Mouse (Mus musculus): ENCODE measurements around the gene Lsm12.
A peak's percentile ranks its signal among the peaks of the same experiment; 100 is the strongest.
"Not testable (repeated sequence)": the region's sequence is repeated elsewhere in the genome, so short reads cannot be mapped to it uniquely, and the experiment has no call there.

Gene Lsm12

DNA sequence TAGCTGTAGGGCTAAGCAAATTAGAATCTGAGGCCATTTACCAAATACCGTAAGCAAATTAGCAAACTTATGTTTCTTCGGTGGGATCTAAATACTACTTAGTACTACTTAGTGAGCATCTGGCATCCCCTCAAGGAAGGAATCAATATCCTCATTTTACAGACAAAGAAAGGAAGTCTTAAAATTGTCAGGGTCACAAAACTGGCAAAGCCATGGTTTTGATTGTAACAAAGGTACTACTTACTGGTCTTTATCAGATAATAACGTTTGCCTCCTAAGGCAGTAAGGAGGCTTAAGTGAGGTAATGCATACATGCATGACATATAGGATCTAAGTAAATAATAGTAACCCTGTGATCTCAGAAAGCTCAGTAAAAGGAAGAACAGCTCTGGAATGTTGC, 581 bp upstream of the Lsm12 start:
- DNase-seq (ENCODE audit: low spot score): no peak

DNA sequence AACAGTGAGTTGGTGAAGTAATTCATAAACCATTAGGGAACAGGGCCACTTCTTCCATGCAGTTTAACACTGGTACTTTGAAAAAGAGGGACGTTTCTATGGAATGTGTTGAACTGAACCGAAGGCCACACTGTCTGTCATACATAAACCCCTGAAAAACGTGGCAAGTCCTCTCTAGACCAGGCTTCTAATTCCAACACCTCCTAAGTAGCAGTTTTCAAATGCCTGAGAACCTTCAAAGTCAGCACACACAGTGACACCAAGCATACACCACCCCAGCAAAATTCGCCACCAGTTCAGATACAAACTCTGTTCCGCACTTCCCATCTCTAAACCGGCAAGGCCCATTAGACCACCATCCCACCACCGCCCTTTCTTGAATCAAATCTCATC, 847 bp downstream of the Lsm12 start:
- DNase-seq (ENCODE audit: low spot score): no peak

DNA sequence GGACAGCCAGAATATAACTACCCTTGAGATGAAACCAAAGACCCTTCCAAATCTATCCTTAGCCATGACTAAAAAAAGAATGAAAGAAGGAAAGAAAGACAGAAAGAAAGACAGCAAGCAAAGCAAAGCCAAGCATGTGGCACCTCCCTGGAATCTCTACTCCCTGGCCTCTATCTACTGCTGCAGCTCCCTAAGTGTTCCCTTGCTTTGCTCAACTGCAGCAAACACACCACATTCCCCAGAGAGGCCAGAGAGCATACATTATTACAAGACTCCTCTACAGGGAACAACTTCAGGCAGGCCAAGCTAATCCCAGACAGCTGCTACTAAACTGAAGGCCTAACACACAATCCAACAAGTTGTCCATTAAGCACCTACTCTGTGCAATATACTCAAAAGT, 5.3 kb downstream of the Lsm12 start:
- no peak for DNase-seq (ENCODE audit: low spot score)

DNA sequence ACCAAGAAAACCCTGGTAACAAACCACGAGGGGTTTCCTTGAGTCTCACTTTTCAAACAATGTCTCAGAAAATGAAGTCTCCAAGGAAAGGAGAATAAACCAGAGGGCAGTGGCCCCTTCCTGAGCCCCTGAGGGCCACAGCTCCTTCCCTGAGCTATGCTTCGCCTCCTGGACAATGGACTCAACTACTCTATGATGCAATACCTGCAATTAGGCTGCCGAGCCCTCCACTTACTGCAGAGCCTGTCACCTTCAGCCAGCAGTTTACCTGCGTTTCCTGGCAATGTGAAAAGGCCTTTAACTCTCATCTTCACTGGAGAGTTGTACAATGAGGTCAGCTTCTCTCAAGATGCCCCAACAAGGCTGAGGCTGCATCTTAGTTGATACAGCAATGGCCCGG, 16.4 kb downstream of the Lsm12 start:
- no peak for DNase-seq (ENCODE audit: low spot score)

DNA sequence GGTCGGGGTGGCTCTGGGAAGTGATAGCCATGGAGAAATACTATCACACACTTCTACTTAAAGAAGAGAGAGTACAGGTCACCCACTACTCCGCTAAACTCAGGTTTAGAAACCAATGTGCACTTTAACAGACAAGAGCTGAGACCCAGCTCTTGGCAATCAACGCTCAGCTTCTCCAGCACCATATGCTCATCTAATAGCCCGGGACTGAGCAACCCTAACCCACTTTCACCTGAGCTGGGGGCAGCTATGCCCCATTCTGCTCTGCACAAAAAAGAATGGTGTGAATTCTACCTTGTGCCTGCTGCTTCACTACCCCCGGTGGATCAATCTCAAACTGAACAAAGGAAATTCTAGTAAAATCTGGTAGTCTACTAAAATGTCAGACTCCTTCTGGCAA, 17.6 kb downstream of the Lsm12 start:
- no peak for DNase-seq (ENCODE audit: low spot score)

DNA sequence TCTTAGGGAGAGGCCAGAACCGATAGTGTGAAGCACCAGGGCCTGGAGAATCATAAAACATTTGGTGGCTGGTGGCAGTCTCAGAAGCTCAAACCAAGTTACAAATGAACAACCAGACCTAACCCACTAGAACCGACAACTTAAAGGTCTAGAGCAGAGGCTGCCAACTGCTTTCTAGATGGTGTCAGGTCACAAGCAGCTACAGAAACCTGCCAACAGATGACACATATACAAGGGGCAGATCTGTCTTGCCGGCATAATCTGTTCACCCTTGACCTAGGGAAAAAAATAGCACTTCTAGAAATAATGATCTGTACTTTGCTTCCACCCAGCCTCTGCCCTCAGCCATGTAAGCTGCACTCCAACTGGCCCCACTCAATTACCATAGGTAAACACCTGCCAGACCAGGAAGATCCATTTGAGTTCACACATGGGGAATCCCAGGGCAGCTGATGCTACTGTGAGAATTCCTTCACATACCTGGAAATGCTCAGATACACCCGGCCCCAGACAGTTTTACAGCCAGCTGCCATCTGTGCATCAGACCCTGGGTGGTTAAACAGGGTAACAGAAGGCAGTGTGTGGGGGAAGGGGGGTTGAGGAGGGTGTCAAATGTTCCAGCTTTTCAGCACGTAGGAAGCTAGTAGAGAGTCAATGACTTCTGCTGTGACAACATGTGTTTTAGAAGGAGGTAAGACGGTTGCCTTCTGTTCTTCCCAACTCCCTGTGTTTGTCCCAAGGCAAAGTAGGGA, 18.9 kb downstream of the Lsm12 start:
- DNase-seq (ENCODE audit: low spot score): no peak

DNA sequence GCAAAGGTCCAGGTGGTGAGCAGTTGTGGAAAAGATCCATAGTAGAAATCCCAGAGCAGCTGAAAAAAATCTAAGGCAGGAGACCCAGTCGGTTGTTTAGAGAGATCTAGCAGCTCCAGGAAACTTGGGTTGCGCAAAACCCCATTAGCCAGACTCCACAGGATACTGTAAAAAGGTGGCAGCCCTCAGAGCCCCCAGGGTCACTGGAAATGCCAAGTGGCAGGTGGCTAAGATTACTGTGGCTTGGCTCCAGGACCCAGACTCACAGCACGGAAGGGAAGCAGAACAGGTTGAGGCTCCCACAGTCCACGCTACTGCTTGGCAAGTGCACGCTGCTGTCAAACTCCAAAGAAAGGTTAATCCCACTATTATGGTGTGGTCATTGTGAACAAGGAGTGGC, 25.3 kb downstream of the Lsm12 start:
- DNase-seq (ENCODE audit: low spot score): no peak

DNA sequence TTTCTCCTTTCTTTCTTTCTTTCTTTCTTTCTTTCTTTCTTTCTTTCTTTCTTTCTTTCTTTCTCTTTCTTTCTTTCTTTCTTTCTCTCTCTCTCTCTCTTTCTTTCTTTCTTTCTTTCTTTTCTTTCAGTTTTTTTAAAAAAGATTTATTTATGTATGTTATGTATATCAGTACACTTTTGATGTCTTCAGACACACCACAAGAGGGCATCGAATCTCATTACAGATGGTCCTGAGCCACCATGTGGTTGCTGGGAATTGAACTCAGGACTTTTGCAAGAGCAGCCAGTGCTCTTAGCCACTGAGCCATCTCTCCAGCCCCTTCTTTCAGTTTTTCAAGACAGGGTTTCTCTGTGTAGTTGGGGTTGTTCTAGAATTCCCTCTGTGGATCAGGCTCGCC, 27.1 kb downstream of the Lsm12 start:
- not testable (repeated sequence) for DNase-seq (ENCODE audit: low spot score)

DNA sequence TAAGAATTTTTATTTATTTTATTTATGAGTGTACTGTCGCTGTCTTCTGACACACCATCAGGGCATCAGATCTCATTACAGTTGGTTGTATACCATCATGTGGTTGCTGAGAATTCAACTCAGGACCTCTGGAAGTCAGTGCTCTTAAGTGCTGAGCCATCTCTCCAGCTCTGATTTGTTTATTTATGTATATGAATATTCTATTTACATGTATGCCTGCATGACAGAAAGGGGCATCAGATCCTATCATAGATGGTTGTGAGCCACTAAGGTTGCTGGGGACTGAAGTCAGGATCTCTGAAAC, 28.4 kb downstream of the Lsm12 start:
- no peak for DNase-seq (ENCODE audit: low spot score)

DNA sequence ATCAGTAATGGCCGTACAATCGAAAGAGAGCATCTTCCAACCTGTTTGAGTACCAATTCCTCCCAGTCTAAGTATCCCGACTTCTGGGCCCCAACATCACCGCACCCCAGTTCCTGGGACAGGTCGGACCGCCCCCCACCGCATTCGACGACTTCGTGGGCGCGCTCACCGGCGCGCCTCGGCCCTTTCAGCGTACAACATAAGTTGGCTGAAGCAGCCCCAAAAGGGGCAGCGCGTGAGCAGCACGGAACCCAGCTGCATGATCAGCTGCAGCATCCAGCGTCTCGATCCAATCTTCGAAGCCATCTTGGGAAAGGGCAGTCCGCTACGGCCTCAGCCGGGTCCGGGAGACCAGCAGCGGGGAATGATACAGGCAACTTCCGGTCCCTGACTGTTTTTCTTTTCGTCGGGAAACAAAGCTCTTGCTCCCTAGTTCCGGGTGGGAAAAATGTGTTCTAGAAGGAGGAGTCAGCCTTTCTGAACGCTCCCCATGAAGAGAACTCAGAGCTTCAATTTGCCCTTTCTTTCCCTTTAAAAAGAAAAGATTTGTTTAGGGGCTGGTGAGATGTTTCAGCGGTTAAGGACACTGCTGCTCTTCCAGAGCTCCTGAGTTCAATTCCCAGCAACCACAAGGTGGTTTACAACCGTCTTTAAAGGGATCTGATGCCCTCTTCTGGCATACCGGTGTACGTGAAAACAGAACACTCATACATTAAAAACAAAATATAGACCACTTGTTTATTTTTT, 28.9 kb downstream of the Lsm12 start, which contains the start of gene Tmem101:
TSS of gene Tmem101 (minus strand) at position 366 of the 747 bp plus-strand sequence.
- DNase-seq (ENCODE audit: low spot score): peak; percentile 84

DNA sequence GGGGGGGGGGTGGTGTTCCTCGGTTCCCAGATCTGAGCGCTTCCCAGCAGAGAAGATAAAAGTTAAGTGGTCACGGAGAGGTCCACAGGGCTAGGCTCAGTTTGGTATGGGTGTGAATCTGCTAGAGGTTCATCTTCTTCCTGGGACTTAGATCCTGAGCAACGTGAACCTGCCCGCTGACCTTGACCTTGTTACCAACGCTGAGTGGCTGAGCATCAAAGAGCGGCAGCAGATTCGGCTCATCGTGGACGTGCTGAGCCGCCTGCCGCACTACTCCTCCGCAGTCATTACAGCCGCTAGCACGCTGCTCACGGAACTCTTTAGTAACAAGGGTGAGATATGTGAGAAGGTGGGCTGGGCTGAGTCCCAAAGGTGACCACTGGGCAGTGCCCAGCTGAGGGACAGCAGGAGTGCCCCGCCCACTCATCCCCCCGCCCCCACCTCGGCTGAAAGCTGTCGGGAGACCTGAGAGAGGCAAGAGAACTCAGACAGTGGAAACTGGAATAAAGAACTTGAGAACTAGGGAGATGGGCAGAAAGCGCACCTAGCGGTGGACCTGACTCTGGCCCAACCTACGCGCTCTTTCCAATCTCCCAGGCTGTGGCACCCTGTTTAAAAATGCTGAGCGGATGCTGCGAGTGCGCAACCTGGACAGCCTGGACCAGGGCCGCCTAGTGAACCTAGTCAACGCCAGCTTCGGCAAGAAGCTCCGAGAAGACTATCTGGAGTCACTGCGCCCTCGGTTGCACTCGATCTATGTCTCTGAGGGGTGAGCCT, 37.7 kb downstream of the Lsm12 start:
- no peak for DNase-seq (ENCODE audit: low spot score)

DNA sequence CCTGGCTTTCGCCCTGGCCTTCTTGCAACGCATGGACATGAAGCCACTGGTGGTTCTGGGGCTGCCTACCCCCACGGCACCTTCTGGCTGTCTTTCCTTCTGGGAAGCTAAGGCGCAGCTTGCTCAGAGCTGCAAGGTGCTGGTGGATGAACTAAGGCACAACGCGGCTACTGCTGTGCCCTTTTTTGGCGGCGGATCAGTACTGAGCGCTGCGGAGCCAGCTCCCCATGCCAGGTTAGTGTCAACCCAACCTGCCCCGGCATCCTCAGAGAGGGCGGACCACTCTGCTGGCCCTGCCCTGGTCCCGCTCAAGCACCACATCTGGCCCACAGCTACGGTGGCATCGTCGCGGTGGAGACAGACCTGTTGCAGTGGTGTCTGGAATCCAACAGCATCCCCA, 38.6 kb downstream of the Lsm12 start:
- DNase-seq (ENCODE audit: low spot score): no peak

DNA sequence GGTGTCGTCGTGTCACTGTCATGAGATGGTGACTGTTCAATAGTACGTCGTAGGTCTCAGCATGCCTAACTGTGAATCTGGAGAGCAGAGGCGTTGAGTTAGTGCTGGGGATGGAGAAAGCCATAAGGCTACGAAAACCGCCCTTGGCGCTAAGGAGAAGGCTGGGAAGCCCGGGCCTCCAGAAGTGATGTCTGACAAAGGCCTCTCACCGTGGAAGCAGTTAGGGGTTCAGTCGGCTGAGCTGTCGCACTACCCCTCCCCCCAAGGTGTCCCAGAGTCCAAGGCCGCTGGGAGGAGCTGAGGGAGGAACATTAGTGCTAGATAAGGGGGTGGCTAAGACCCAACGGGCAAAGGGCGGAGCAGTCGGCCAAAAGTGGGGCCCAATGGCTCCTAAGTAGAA, 39.1 kb downstream of the Lsm12 start:
- DNase-seq (ENCODE audit: low spot score): no peak

DNA sequence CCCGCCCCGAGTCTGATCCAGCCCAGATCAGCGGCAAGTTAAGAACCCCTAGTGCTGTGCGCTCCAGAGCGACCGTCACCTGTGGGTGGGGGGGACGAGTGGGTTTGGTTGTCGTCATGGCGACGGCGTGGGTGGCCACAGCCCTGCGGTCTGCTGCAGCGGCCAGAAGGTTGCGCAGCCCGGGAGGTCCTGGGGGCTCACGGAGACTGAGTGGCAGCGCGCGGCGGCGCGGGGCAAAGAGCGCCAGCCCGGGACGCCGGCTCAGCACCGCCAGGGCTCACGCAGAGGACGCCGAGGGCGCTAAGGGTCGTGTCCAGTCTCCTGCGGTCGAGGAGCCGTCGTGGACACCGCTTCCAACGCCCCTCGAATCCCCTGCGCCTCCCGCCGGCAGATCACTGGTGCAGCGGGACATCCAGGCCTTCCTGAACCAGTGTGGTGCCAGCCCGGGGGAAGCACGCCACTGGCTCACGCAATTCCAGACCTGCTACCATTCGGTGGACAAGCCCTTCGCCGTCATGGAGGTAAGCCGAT, 39.6 kb downstream of the Lsm12 start, which contains the start of gene Nags:
TSS of gene Nags (plus strand) at position 43 of the 531 bp plus-strand sequence.
- DNase-seq (ENCODE audit: low spot score): no peak

DNA sequence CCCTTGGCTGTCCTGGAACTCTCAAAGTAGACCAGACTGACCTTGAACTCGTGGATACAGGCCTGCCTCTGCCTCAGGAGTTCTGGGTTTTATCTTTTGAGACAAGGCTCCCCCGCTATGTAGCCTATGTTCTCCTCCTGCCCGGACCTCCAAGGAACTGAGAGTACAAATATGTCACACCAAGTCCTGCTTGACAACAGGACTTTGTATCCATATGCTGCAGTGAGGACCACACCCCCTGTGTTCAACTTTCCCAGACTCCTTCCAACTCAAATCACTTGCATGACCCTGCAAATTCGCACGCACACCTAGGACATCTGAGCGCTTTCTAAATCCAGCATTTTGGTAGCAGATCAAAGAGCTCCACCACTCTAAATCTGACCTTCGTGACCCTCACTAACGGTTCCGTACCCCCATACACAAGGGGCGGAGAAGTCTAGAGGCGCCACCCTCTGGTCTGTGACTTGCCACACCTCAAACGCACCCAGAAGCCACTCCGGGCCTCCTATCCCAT, 40.1 kb downstream of the Lsm12 start:
- DNase-seq (ENCODE audit: low spot score): no peak

DNA sequence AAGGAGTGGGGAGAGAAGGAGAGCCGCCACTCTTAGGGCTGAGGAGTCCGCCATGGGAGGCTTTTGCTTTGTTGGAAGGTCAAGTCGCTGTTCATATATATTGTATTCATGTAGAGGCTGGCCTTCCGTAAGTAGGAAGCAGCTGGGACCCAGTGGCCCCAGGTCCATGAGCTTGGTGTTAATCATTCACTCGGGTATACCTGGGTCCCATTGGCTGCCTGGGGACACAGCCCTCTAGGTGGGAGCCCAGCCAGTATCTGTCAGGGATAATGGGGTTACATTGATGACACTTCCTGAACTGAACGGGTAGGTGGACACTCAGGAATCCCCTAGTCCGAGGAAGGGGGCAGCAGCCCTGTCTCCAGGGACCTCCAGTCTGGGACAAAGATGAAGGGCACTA, 42.7 kb downstream of the Lsm12 start:
- no peak for DNase-seq (ENCODE audit: low spot score)

DNA sequence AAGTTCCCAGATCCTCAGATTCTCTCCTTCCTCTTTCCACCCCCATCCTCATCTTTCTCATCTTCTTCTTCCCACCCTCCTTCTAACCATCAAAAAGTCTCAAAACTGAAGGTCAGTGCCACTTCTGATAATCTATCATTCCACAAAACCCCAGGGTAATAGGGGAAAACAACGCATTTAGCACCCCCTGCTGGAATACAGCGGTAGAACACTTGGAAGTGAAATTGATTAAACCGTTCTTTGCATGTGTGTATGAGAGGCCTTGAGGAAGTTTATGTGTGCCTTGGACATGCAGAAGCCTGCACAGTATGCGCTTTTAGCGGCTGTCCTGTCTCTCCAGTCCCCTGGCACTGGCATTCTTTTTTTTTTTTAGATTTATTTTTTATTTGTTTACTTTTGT, 44.6 kb downstream of the Lsm12 start:
- peak; percentile 48 for DNase-seq (ENCODE audit: low spot score)

DNA sequence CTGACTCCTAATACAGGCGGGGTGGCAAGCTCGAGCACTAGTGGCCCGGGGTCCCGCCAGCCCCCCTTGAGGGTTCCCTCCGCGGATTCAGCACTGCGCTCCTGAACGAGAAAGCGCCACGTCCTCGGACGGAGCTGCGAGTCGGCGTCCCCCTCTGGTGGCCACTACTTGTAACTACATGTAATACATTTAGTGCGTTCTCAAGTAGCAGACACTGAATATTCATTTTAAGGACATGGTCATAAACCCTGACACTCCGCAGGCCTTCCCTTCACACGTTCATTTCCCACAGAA, 46.7 kb downstream of the Lsm12 start:
- peak; percentile 55 for DNase-seq (ENCODE audit: low spot score)

DNA sequence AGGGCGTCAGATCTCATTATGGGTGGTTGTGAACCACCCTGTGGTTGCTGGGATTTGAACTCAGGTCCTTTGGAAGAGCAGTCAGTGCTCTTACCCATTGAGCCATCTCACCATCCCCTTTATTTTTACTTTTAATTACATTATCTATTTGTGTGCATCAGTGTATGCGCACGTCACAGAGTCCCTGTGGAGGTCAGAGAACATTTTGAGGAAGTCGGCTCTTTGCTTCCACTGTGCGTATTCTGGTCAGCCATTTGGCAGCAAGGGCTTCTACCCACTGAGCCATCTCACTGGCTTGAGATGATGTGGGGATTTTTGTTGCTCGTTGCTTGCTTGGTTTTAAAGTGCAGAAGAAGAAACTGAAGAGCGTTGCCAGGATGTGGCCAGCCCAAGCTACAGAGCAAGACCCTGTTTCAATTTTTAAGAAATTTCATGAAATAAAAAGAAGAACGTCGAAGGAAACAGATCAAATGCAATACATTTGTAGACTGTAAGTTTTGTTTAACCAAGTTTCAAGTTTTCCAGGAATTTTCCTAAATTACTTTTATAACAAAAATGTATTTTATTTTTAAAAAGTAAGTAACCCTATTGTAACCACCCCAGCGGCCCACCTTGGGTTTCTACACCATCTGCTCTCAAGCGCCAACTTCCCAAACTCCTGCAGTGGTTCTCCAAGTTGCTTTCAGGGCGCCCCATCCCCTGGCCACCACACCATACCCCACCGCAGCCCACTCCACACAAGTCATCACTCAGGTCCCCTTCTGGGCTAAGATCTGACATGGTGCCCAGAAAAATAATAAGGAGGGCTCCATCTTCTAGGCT, 47.3 kb downstream of the Lsm12 start:
- no peak for DNase-seq (ENCODE audit: low spot score)

DNA sequence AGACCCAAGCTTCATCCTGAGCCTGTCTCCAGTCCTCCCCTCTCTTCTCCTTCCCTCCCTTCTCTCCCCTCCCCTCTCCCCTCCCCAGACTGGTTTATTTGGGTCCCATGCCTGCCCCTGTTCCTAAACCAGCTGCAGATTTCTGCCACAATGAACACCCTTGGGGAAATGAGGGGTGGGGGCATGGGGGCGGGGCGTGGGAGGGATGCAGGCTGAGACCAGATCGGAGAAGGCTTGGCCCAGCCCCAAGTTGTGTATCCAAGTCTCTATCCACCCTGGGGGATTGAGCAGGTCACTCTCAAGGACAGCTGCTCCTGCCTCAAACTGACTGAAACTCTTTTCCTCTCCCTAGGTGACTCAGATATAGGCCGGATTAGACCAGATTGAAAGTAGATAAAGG, 50.6 kb downstream of the Lsm12 start:
- no peak for DNase-seq (ENCODE audit: low spot score)

DNA sequence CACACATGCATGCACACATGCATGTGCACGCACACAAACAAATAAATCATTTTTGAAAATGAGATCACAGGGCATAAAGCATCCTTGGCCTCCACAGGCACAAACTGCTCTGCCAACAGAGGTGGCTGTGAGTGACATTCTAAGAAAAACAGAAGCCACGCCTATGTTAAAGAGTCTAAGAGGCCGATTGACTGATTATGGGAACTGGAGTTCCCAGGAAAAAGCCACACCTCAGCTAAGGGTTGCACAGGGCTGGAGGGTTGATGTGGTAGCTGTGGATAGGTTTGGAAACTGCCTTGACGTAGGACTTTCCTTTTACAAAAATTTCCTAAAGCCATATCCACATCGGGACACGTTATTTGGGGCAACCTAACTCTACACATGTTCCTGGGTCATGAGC, 67.7 kb downstream of the Lsm12 start:
- no peak for DNase-seq (ENCODE audit: low spot score)

DNA sequence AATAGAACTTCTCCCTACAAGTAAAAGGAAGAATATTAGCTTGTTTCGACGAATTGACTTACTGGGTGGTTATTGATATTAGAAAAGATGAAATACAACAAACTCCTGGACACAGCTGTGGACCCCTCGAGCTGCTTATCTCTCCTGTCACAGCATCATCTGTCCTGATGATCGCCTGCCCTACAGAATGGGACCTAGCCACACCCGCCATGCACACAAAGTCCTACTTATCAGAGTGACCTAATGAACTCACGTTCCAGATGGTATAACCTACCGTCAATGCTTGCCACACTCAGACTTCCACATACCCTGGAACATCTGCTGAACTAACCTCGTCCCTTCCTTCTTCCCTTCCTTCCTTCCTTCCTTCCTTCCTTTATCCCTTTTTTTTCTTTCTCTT, 68.9 kb downstream of the Lsm12 start:
- no peak for DNase-seq (ENCODE audit: low spot score)

All from T-cell, adult 2 months (primary cell).